Mouse (Mus musculus) frontal cortex, adult 2 months (tissue): ENCODE results near the gene Wwox. TPM values are rescaled to one million over a fixed set of nuclear protein-coding genes. Genes with fewer than 3 reads are reported as not detected.
A peak's percentile ranks its signal among the peaks of the same experiment; 100 is the strongest.

ENCODE experiments used
- DNase-seq, 2 experiments: peaks; one replicate each; pipeline ENCODE4 v3.0.0; 2022; ENCODE audit warnings: low spot score in 1 of 2; ENCODE audit errors: extremely low spot score in 1 of 2
- polyA plus RNA-seq: library from polyadenylated mRNA; depleted of rRNA; stranded (reverse); fragments of >200 nt; gene quantifications from 2 replicates; pipeline ENCODE4 v1.2.3, GENCODE M21; 2012

Gene Wwox
- polyA plus RNA-seq, 1 experiment = 17.9 TPM

- no peak for DNase-seq
These were observed 546.5 kb downstream of the Wwox start for GRCm38 (mm10) chr8:114985996-114986395.

DNA sequence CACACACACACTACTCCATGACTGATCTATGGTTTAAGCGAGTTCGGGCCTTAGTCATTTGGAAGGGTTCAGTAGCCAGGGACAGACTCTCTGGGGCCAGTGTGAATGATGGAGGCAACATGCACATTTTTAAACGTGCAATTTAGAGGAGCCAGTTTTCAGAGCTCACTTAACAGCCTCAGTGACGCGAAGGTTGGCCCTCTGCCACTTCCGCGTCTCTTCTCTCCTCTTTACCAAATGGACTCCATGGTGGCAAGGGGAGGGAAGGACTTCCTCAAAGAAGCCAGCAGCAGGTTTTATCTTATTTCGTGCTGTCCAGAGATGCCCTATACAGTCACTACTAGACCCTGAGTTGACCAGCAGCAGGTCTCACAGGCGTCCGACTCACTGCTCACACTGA lies 547.5 kb downstream of the Wwox start:
- DNase-seq = no peak

- no peak for DNase-seq
These were observed 551.6 kb downstream of the Wwox start for GRCm38 (mm10) chr8:114990865-114991613.

DNA sequence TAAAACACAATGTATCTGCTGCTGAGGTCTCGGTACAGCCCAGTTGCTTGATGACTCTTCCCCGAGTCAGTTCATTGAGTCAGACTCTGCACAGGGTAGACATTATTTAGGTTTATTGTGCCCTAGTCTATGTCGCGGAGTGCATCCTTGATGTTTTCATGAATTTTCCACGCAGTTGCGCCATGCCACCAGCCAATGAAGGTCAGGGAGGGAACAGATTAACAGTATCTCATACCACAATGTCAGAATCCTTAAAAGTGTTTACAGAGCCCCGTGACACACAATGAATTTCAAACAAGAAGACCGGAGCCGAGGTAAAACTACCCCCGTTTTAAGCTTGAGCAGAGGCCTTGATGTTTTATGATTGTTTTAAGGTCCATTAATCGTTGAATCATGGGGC lies 561.3 kb downstream of the Wwox start:
- no peak for DNase-seq

DNA sequence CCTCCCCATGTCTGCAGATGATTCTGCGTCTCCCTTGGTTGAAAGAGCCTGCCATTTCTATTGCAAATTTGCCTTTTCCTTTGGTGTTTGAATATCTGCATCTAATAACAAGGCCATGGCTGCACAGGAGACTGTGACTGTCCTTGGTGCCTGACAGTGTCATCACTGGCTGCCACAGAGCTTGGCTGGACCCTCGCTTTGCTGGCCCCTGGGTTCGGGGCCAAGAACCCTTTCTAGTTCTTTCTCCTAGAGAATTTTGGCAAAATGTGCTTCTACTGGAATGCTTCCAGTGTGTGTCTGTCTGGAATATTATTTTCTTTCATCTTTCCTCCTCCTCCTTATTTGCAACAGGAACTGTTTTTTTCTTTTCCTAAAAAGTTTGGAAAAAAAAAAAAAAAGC lies 565.6 kb downstream of the Wwox start:
- no peak for DNase-seq

GRCm38 (mm10) chr8:115006561-115006960 lies 567.1 kb downstream of the Wwox start:
- no peak for DNase-seq

GRCm38 (mm10) chr8:115007280-115007679 lies 567.8 kb downstream of the Wwox start:
- peak in 1 of 2 experiments; percentile 22 for DNase-seq

DNA sequence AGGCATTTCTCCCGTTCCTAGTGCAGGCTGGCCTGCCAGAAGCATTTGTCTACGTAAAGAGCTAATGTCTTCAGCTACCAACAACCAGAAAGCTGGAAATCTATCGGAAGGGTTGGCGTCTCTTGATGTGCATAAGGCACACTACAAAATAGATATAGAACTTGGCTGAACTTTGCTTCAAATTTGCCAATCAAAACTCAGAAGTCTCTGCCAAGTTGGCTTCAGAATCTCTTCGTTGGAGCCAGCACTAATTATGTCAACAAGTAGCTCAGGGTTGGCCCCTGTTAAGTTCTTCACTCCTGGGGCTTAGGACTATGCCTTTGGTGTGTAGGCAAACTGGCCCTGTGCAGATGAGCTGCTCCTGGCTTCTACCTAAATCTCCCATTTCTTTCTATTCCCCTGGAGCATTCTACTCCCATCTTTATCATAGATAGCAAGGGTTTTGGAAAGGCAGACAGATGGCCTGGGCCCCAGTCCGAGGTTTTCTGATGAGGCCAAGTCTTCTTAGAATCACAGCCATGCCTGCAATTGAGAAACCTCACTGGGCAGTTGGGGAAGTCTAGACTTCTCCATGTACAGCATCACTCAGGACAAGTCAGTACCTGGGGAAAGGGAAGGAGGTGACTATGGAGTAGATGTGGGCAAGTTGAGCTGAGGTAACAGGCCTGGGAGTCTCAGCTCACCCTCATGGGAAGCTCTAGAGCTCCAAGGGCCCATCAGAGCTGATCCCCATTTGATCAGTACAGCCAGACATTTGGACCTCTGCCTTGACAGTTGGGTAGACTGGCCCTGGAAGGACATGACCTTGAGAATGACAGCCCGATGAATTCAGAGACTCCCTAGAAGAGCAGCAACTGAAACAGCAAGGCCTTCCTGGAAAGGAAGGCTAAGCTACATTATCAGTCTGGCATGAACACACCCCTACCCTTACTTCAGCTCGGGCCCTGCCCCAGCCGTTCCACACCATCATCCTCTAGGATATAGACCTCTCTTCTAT lies 569.5 kb downstream of the Wwox start:
- peak in 1 of 2 experiments; percentile 8 for DNase-seq

DNA sequence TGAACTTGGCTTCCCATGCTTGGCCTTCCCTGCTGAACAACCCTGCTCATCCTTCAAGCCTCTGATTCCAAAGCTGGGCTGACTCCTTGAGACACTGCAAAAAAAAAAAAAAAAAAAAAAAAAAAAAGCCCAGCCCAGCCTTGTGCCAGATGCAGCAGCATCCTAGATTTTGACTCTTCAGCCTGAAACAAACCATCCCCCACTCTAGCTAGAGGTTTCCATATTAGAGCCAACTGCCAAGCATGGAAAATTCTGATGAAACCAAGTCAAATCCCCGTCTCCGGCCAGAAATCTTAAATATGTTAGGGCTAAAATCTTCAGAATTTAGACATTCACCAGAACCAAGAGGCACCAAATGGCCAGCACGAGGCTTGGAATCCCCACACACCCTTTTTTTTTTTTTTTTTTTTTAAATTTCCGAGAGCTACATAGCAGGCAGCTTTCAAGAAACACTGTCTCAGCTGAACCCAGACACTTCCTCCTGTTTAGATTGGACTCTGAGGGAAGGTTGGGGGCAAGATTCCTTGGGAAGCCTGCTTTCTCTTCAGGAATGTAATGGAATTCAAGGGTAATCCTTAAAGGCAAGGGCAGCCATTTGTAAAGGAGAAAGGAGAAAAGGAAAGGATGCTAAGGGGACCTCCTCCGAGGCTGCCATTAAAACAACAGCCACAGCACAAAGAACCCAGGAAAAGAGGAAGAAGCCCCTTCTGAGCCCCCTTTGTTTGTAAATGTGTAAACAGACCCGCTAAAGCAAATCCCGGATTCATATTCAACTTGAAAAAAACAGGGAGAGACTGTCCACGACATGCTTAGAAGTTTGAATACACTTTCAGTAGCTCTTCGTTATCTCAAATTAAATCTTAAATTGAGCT lies 570.7 kb downstream of the Wwox start:
- DNase-seq = no peak

DNA sequence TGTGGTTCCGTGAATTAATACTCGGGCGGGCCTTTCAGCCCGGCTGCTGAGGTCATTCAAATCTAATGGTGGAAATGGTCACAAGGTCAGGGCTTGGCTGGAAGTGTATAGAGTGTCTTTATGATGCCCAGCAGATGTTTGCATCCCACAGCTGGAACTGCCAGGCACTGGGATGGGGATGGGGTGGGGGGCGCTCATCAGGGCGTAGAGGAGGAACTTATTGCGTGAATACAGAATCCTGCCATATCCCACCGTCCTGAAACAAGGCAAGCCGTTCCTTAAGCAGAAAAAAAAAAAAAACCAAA lies 571.3 kb downstream of the Wwox start:
- DNase-seq = no peak

DNA sequence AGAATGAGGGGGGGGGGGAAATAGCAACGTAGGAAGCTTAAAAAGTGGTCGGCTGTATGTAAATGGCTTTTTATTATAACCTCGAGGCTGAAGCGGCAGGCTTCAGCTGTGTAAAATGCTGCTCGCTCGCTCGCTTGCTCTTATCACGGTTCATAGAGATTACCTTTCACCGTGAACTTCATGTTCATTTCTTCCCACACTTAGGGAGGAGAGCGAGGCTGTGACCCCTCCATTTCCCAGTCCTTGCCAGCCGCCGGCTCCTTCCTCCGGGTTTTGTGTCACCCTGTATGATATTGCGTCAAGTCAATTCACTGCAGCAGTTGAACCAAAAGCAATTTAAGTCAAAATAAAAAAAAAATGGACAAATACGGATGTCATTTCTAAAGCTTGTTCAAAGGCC lies 580.2 kb downstream of the Wwox start:
- DNase-seq = no peak

DNA sequence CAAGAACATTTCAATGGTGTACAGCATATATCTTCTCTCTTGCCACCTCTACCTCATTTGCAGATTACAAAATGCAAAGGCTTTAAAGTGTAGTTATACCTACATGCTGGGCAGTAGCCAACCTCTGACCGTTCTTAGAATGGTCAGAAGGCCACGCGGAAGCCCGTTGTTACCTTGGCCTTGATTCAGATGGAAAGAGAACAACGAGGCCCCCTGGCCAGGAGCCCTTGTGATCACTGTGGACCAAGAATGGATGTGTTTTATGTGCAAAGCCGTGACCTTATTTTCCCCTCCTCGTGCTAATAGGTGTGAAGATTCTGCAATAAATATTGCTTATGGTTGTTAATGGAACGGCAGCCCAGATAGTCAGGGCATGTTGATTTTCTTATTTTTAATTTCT lies 582.3 kb downstream of the Wwox start:
- DNase-seq = no peak

GRCm38 (mm10) chr8:115024062-115024461 lies 584.6 kb downstream of the Wwox start:
- DNase-seq = no peak

GRCm38 (mm10) chr8:115025390-115026098 lies 586.1 kb downstream of the Wwox start:
- DNase-seq = no peak

- no peak for DNase-seq
These were observed 586.7 kb downstream of the Wwox start for GRCm38 (mm10) chr8:115026201-115026600.

DNA sequence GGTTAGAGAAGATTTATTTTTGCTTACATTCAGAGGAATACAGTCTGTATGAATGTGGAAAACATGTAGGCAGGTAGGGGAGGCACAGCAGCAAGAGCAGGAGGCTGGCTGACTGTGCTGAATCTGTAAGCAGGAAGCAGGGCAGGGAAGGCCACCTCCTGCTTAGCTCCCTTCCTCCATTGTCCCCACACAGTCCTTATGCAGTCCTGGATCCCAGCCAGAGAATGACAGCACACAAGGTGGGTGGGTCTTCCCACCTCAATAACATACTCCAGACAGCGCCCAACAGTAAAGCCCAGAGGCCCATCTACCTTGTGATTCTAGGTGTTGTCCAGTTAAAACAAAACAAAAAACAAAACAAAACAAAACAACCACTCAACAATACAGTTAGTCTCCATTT lies 593.7 kb downstream of the Wwox start:
- DNase-seq = no peak

- no peak for DNase-seq
These were observed 596.6 kb downstream of the Wwox start for GRCm38 (mm10) chr8:115036016-115036415.

DNA sequence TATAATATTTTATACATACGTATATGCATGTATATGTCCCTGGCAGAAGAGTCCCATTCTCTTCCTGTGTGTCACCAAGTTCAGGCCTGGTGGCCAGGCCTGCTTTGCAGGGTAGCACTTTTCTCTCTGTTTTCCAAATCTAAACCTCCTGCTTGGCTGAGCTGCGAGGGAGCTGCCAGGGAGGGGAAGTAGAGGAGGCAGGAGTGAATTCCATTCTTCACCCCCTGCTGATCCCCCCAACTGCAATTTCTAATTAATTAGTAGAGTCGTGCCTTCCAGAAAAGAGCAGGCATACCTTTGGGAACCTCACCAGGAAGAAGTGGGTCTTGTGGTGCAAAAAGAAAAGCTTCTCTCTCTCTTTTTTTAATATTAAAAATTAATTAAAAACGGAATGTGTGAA lies 599.0 kb downstream of the Wwox start:
- no peak for DNase-seq

- no peak for DNase-seq
These were observed 606.3 kb downstream of the Wwox start for GRCm38 (mm10) chr8:115045746-115046145.

DNA sequence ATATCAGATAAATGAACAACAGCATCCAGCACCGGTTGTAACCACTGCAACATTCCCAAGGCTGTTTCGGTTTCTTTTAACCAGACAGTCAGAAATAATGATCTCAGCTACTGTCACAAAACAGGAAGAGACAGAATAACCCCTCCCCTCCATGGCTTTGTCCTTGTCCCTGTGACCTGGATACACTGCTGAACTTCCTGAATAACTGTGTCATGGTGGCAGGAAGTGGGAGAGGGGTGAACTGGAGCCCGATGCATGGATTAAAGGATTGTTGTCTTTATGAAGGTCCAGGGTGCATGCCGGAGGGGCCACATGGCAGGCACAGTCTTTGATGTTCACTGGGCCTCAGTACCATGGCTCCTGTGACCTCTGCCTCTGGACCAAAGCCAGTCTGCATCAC lies 607.0 kb downstream of the Wwox start:
- DNase-seq = no peak
